Mouse (Mus musculus) adipocyte (in vitro differentiated cells): ENCODE data around the gene Eif4g3.
A peak's percentile ranks its signal among the peaks of the same experiment; 100 is the strongest.
"Not testable (repeated sequence)": the region's sequence is repeated elsewhere in the genome, so short reads cannot be mapped to it uniquely, and the experiment has no call there.

Experiments
- DNase-seq: peaks from one replicate; pipeline ENCODE4 v3.0.0-alpha.2; 2016; ENCODE audit warnings: low spot score

Eif4g3 gene

GRCm38 (mm10) chr4:138023403-138024100, 30.7 kb downstream of the Eif4g3 start:
- peak; percentile 45 for DNase-seq

DNA sequence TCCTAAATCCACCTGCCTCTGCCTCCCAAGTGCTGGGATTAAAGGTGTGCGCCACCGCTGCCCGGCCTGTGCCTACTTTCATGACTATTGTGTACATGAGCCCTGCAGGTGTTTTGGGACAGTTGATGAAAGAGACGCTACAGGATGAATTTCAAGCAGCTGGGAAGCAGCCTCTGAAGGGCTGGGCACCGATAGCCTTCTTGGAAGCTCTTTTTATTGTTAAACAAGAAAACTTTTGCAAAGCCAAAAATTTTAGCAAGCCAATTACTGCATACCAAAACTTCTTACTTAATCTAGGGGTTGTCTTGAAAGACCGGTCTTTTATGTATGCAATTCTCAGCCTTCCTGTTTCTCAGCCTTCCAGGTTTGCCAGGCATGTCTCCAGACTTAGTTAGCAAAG, 36.3 kb downstream of the Eif4g3 start:
- DNase-seq: no peak

- no peak for DNase-seq
Measured at GRCm38 (mm10) chr4:138031828-138032227, 39.0 kb downstream of the Eif4g3 start.

- DNase-seq: no peak
Measured at GRCm38 (mm10) chr4:138033871-138034270, 41.0 kb downstream of the Eif4g3 start.

DNA sequence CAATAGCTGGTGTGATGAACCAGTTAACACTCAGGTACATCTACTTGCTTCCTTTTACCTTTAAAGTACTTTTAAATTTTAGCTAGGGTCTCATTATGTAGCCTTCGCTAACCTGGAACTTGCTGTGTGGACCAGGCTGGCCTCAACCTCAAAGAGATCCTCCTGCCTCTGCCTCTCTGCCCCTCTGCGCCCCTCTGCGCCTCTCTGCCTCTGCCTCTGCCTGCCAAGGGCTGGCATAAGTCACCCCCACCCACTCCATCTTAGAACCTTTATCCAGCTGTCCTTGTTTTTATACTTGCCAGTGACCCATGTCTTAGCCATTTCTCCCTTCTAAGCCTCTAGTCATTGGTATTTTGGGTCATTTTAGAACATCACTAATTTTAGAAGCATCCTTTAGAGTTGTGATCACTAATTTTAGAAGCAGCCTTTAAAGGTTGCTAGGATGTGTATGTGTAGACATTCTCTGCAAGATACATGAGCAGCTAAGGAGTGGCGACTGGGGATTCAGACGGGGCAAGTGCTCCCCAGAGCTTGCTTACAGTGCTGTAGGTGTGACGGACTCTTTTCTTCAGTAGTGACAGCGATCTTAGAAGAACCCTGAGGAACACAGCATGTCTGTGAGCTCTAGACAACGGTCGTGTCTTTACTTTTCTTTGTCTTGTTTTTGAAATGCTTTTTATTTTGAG, 42.8 kb downstream of the Eif4g3 start:
- DNase-seq: no peak

- DNase-seq: no peak
Measured at GRCm38 (mm10) chr4:138037110-138037509, 44.3 kb downstream of the Eif4g3 start.

DNA sequence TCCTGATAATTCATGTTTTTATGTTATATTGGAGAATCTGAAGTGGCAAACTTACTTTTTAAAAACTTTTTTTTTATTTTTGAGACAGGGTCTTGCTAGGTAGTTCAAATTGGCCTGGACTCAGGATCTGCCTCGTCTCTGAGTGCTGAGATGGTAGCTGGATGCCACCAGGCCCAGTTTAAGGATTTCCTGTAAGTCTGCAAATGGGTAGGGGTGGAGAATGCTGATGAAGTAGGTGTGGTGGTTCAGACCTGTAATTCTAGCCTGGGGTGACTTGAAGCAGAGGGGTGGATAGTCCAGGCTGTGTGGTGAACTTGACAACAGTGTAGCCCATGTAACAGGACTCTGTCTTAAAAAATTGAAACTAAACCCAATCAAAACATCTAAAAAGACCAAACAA, 45.1 kb downstream of the Eif4g3 start:
- no peak for DNase-seq

DNA sequence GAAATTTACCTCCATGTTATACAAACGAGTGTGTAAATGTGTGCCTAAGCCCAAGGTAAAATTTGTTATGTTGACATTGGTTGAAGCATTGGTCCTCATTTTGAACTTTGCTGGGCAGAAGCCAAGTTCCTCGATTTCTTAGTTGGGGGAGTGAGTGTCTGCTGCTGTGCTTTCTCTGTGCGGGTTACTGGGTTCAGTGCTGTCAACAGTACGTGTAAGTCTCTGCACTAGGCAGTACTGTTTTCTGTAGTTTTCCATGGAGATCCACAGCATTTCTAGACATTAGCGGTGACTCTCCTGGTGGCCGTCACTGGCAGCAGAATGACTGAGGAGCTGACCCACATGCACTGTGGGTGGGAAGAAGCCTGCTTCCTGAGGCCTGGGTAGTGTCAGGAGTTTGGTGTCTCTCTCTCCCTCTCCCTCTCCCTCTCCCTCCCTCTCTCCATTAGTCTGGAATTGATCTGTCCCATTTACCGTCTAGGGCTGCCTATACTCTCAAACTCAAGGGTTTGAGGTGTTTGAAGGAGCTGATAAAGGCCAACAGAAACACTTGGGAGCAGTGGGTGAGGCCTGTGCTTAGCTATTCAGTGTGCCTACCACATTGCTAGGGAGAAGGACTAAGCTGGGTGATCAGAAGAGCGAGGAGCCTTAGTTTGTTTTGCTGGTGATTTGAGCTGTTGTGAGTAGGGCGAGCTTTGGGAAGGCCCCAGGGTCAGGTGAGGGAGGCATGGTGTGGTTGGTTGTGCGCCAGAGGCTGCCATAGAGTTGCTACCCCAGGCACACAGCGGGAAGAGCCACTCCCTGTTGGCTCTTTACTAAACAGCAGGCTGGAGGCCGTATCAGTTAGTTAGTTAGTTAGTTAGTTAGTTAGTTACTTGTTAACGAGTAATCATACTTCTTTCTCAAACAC, 45.8 kb downstream of the Eif4g3 start:
- no peak for DNase-seq

- DNase-seq: no peak
Measured at GRCm38 (mm10) chr4:138039275-138039651, 46.4 kb downstream of the Eif4g3 start.

- no peak for DNase-seq
Measured at GRCm38 (mm10) chr4:138040589-138040988, 47.8 kb downstream of the Eif4g3 start.

DNA sequence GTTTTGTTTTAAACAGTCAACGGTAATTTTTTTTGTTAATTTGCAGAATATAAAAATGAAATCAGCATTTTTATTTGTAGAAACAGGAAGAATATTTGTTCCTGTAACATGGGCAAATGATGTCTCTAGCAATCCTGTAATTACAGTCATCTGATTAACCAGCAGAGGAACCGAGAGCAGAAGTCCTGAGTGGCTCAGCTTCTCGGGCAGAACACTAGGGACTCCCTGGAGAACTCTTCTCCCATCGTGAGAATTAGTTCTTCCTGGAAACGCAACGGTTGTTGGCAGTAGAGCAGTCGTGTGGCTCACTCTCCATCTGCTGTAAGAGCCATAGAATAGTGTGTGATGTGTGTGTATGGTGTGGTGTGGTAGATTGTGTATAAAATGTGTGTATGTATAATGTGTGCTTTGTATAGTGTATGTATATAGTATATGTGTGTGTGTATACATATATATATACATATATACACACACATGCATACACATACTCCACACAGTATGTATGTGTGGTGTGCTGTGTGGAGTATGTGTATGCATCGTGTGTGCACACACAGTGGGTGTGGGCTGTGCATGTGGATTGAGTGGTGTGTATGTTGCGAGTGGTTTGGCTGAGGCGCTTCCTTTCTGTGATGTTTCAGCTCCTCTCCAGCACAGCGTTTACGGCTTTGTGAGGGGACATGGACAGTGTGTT, 48.9 kb downstream of the Eif4g3 start:
- no peak for DNase-seq

DNA sequence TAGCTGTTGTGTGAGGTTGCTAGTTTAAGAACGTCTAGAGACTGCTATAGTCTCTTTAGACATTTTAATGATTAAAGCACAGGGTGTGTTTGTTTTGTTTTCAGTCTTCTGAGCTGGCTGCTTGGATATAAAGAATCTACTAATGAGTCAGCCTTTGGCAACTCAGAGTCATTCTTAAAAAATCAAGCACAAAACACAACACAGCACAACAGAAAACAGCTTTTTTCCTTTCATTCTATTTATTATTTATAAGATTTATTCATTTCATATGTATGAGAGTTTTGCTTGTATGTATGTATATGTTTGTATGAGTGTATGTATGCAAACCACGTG, 49.4 kb downstream of the Eif4g3 start:
- no peak for DNase-seq

- no peak for DNase-seq
Measured at GRCm38 (mm10) chr4:138042625-138043024, 49.8 kb downstream of the Eif4g3 start.

DNA sequence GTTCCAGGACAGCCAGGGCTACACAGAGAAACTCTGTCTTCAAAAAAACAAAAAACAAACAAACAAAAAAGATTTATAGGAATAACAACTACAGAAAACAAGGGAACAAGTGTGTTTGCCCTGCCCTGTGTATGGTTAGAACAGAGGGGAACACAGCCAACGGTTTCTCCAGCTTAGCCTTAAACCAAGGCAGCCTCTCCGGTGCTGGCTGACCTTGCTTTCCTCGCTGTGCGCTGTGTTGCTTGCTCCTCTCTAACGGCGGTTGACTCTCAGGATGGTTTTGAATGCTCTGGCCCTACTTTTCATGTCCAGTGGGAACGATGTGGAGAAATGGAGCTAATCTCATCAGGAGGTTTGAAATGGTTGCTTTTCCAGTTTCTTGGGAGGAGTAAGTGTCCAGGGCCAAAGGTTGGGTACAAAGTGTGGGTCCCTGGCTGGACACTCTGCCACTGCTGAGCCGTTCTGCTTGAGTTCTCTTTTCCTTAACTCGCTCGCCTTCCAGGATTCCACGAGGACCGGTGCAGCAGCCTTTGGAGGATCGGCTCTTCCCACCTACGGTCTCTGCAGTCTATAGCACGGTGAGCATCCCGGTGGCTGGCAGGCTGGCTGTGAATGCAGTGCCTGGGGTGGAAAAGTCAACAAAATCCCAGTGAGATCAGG, 52.1 kb downstream of the Eif4g3 start:
- no peak for DNase-seq

DNA sequence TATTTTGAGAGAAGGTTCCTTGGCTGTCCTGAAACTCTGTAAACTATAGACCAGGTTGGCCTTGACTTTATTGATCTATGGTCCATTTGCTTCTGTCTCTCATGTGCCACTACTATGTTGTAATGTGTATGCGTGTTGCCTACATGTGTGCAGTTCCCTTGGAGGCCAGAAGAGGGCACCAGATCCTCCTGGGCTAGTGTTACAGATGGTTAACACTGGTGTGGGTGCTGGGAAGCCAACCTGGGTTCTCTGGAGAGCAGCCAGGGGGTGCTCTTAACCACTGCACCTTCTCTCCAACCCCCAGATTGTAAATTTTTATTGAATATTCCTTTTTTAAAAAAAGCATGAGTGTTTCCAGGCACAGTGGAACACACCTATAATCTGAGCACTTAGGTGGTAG, 53.0 kb downstream of the Eif4g3 start:
- no peak for DNase-seq

- no peak for DNase-seq
Measured at GRCm38 (mm10) chr4:138046371-138046770, 53.5 kb downstream of the Eif4g3 start.

DNA sequence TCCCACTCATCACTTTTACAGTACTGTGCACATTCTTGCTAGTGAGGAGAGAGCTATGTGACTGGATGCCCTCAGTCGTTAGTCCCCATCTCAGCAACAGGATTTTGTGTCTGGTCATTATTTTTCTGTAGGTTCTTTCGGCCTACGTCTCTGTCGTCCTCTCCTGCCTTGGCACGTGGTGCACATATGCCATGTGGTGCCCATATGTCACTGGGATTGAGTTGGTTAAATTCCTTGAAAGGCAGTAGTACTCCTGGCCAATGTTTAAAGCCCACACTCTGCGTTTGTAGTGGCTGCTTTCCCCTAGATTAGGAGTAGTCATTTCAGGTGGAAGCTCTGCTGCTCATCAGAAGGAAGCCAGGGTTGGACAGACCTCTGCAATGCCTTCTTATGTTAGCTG, 56.7 kb downstream of the Eif4g3 start:
- DNase-seq: no peak

GRCm38 (mm10) chr4:138051488-138051887, 58.7 kb downstream of the Eif4g3 start:
- no peak for DNase-seq

GRCm38 (mm10) chr4:138056658-138057057, 63.8 kb downstream of the Eif4g3 start:
- no peak for DNase-seq

- DNase-seq: not testable (repeated sequence)
Measured at GRCm38 (mm10) chr4:138057196-138057754, 64.5 kb downstream of the Eif4g3 start.

GRCm38 (mm10) chr4:138061161-138061560, 68.3 kb downstream of the Eif4g3 start:
- DNase-seq: peak; percentile 26
